Mouse (Mus musculus): ENCODE data around the gene Npy2r. TPM values are rescaled to one million over a fixed set of nuclear protein-coding genes. Genes with fewer than 3 reads are reported as not detected.

Gene Npy2r
- 0.09 and 0.13 TPM in 2 replicates for polyA plus RNA-seq (2014; fragmentation: Nextera tagmentation; extraction: Ambion mirVana)

GRCm38 (mm10) chr3:82547908-82548721, at the start of gene Npy2r:
Npy2r (minus strand) TSS chr3:82548084.
- DNase-seq (ENCODE audit: low spot score) (peak; percentile 66), ATAC-seq (replicated peaks; ENCODE audit: low FRiP score) (peak; percentile 75)
- peak within 1 kb of the TSS; percentile 81 for H3K4me2 ChIP-seq (ENCODE audit: low read depth, low read length, severe bottlenecking)
- peak within 1 kb of the TSS; percentile 43 for H3K4me3 ChIP-seq (ENCODE audit: low read depth, low read length)
- no peaks in the 10 kb centered on the region; the same call in 1 of the 2 replicates for H3K4me1 ChIP-seq (replicated peaks; ENCODE audit: control insufficient read depth, insufficient read depth, low read length)
- WGBS, result 1% methylated on average over 32 of the region's 32 CpGs
- H3K27me3 ChIP-seq (ENCODE audit: control insufficient read depth, insufficient read depth, low read length), result peaks cover 4% of the 10 kb centered on the region
- H3K9me3 ChIP-seq (ENCODE audit: control insufficient read depth, low read length), result no peaks in the 10 kb centered on the region
- peak within 1 kb of the TSS; percentile 48 for H3K9ac ChIP-seq (ENCODE audit: low read length)
- no peaks in the 10 kb centered on the region for H3K36me3 ChIP-seq (ENCODE audit: control insufficient read depth, insufficient read depth, low read length)
- no peak within 1 kb of the TSS for H3K27ac ChIP-seq (ENCODE audit: low read depth, low read length)

DNA sequence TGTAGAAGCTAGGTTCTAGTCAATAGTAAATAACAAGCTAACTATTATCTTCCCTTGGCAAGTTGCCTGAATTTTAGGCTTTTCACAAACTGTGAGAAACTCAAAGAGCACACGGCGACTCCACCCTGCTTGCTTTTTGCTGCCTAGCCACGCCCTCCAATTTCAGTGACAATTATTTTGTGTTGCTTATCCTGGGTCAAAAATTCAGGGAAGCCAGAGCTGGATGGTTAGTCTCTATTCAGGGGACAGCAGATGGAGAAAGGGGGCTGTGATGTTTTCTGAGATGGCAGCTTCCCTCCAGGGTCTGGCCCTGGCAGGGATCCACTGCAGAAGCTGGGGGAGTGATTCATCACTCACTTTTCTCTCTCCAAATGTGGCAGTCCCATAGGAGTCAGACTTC, 9.9 kb upstream of the Npy2r start:
- Histone ChIP-seq H3K4me1 (replicated peaks; ENCODE audit: control insufficient read depth, insufficient read depth, low read length) (no peaks in the 10 kb centered on the region), H3K27me3 (ENCODE audit: control insufficient read depth, insufficient read depth, low read length) (no peaks in the 10 kb centered on the region), H3K36me3 (ENCODE audit: control insufficient read depth, insufficient read depth, low read length) (no peaks in the 10 kb centered on the region), H3K27ac (ENCODE audit: low read depth, low read length) (no peak overlapping the region), H3K9ac (ENCODE audit: low read length) (no peak overlapping the region), H3K9me3 (ENCODE audit: control insufficient read depth, low read length) (no peaks in the 10 kb centered on the region), H3K4me3 (ENCODE audit: low read depth, low read length) (no peak overlapping the region), H3K4me2 (ENCODE audit: low read depth, low read length, severe bottlenecking) (no peak overlapping the region)
- DNase-seq (ENCODE audit: low spot score) (no peak), ATAC-seq (replicated peaks; ENCODE audit: low FRiP score) (peak; percentile 58)
- 76% methylated on average over 3 of the region's 3 CpGs for WGBS

- 87% methylated on average over 2 of the region's 2 CpGs for WGBS
- Histone ChIP-seq H3K4me2 (ENCODE audit: low read depth, low read length, severe bottlenecking) (no peak overlapping the region), H3K9me3 (ENCODE audit: control insufficient read depth, low read length) (no peaks in the 10 kb centered on the region), H3K9ac (ENCODE audit: low read length) (no peak overlapping the region), H3K27me3 (ENCODE audit: control insufficient read depth, insufficient read depth, low read length) (no peaks in the 10 kb centered on the region), H3K4me1 (replicated peaks; ENCODE audit: control insufficient read depth, insufficient read depth, low read length) (no peaks in the 10 kb centered on the region), H3K4me3 (ENCODE audit: low read depth, low read length) (no peak overlapping the region), H3K36me3 (ENCODE audit: control insufficient read depth, insufficient read depth, low read length) (no peaks in the 10 kb centered on the region), H3K27ac (ENCODE audit: low read depth, low read length) (no peak overlapping the region)
- no peak for ATAC-seq (replicated peaks; ENCODE audit: low FRiP score)
- no peak for DNase-seq (ENCODE audit: low spot score)
These were observed 8.5 kb upstream of the Npy2r start for GRCm38 (mm10) chr3:82556311-82556828.

GRCm38 (mm10) chr3:82549932-82550331, 2.0 kb upstream of the Npy2r start:
- no peak overlapping the region for H3K4me2 ChIP-seq (ENCODE audit: low read depth, low read length, severe bottlenecking)
- no peaks in the 10 kb centered on the region for H3K36me3 ChIP-seq (ENCODE audit: control insufficient read depth, insufficient read depth, low read length)
- no peak overlapping the region for H3K27ac ChIP-seq (ENCODE audit: low read depth, low read length)
- H3K9me3 ChIP-seq (ENCODE audit: control insufficient read depth, low read length), result no peaks in the 10 kb centered on the region
- H3K4me1 ChIP-seq (replicated peaks; ENCODE audit: control insufficient read depth, insufficient read depth, low read length), result no peaks in the 10 kb centered on the region; the same call in 1 of the 2 replicates
- ATAC-seq (replicated peaks; ENCODE audit: low FRiP score), result no peak
- 88% methylated on average over 5 of the region's 5 CpGs for WGBS
- peaks cover 4% of the 10 kb centered on the region for H3K27me3 ChIP-seq (ENCODE audit: control insufficient read depth, insufficient read depth, low read length)
- DNase-seq (ENCODE audit: low spot score), result no peak
- no peak overlapping the region for H3K9ac ChIP-seq (ENCODE audit: low read length)
- H3K4me3 ChIP-seq (ENCODE audit: low read depth, low read length), result no peak overlapping the region

- Histone ChIP-seq H3K36me3 (ENCODE audit: control insufficient read depth, insufficient read depth, low read length) (no peaks in the 10 kb centered on the region), H3K4me3 (ENCODE audit: low read depth, low read length) (peak overlapping the region; percentile 43), H3K27ac (ENCODE audit: low read depth, low read length) (no peak overlapping the region), H3K4me1 (replicated peaks; ENCODE audit: control insufficient read depth, insufficient read depth, low read length) (no peaks in the 10 kb centered on the region; the same call in 1 of the 2 replicates), H3K4me2 (ENCODE audit: low read depth, low read length, severe bottlenecking) (peak overlapping the region; percentile 81), H3K27me3 (ENCODE audit: control insufficient read depth, insufficient read depth, low read length) (peaks cover 4% of the 10 kb centered on the region), H3K9me3 (ENCODE audit: control insufficient read depth, low read length) (no peaks in the 10 kb centered on the region), H3K9ac (ENCODE audit: low read length) (peak overlapping the region; percentile 48; the same call in 1 of the 2 replicates)
- 4% methylated on average over 9 of the region's 9 CpGs for WGBS
- peak; percentile 72 for ATAC-seq (replicated peaks; ENCODE audit: low FRiP score)
- no peak for DNase-seq (ENCODE audit: low spot score)
These were observed 869 bp upstream of the Npy2r start for GRCm38 (mm10) chr3:82548753-82549152.

GRCm38 (mm10) chr3:82541449-82541848, 6.4 kb downstream of the Npy2r start:
- 90% methylated on average over 2 of the region's 2 CpGs for WGBS
- DNase-seq (ENCODE audit: low spot score) (no peak), ATAC-seq (replicated peaks; ENCODE audit: low FRiP score) (no peak)

GRCm38 (mm10) chr3:82539951-82540350, 7.9 kb downstream of the Npy2r start:
- Histone ChIP-seq H3K27ac (ENCODE audit: low read depth, low read length) (no peak overlapping the region), H3K9me3 (ENCODE audit: control insufficient read depth, low read length) (no peaks in the 10 kb centered on the region), H3K4me3 (ENCODE audit: low read depth, low read length) (no peak overlapping the region), H3K36me3 (ENCODE audit: control insufficient read depth, insufficient read depth, low read length) (no peaks in the 10 kb centered on the region), H3K9ac (ENCODE audit: low read length) (no peak overlapping the region), H3K4me2 (ENCODE audit: low read depth, low read length, severe bottlenecking) (no peak overlapping the region), H3K4me1 (replicated peaks; ENCODE audit: control insufficient read depth, insufficient read depth, low read length) (no peaks in the 10 kb centered on the region), H3K27me3 (ENCODE audit: control insufficient read depth, insufficient read depth, low read length) (no peaks in the 10 kb centered on the region)
- no peak for DNase-seq (ENCODE audit: low spot score)
- no peak for ATAC-seq (replicated peaks; ENCODE audit: low FRiP score)
- WGBS, result 90% methylated on average over 5 of the region's 5 CpGs

More at GRCm38 (mm10) chr3:82541449-82541848, 6.4 kb downstream of the Npy2r start:
- H3K9me3 ChIP-seq (ENCODE audit: control insufficient read depth, low read length), result no peaks in the 10 kb centered on the region
- H3K27me3 ChIP-seq (ENCODE audit: control insufficient read depth, insufficient read depth, low read length), result no peaks in the 10 kb centered on the region
- H3K4me2 ChIP-seq (ENCODE audit: low read depth, low read length, severe bottlenecking), result no peak overlapping the region
- no peak overlapping the region for H3K9ac ChIP-seq (ENCODE audit: low read length)
- H3K27ac ChIP-seq (ENCODE audit: low read depth, low read length), result no peak overlapping the region
- H3K36me3 ChIP-seq (ENCODE audit: control insufficient read depth, insufficient read depth, low read length), result no peaks in the 10 kb centered on the region
- H3K4me1 ChIP-seq (replicated peaks; ENCODE audit: control insufficient read depth, insufficient read depth, low read length), result no peaks in the 10 kb centered on the region
- no peak overlapping the region for H3K4me3 ChIP-seq (ENCODE audit: low read depth, low read length)

GRCm38 (mm10) chr3:82524792-82525191, 23.1 kb downstream of the Npy2r start:
- H3K36me3 ChIP-seq (ENCODE audit: control insufficient read depth, insufficient read depth, low read length), result no peaks in the 10 kb centered on the region
- ATAC-seq (replicated peaks; ENCODE audit: low FRiP score) (no peak), DNase-seq (ENCODE audit: low spot score) (no peak)
- no peak overlapping the region for H3K4me3 ChIP-seq (ENCODE audit: low read depth, low read length)
- no peaks in the 10 kb centered on the region for H3K9me3 ChIP-seq (ENCODE audit: control insufficient read depth, low read length)
- WGBS, result 85% methylated on average over 1 of the region's 1 CpGs
- no peak overlapping the region for H3K4me2 ChIP-seq (ENCODE audit: low read depth, low read length, severe bottlenecking)
- no peak overlapping the region for H3K9ac ChIP-seq (ENCODE audit: low read length)
- H3K27me3 ChIP-seq (ENCODE audit: control insufficient read depth, insufficient read depth, low read length), result no peaks in the 10 kb centered on the region
- H3K27ac ChIP-seq (ENCODE audit: low read depth, low read length), result no peak overlapping the region
- H3K4me1 ChIP-seq (replicated peaks; ENCODE audit: control insufficient read depth, insufficient read depth, low read length), result no peaks in the 10 kb centered on the region

Data from forebrain, embryonic 11.5 days (tissue).